ENCODE assay signal across 9 mouse cellular contexts in genomic region chr17:84351912-84352789, GRCm38 (mm10).
DNase-seq lines count a peak whose midpoint lies in the region; ATAC-seq and TF ChIP-seq lines count a peak whose summit lies in the region.
"Had no signal": no experiment of that assay in that cellular context is flagged by ENCODE, and none has a peak within 500 bp of the region (broad histone marks: within the 10 kb centered on the region; RNA-seq: fewer than 3 reads in every experiment).

No protein-coding gene starts in this region.

- 68% methylated on average over 9 of the region's 9 CpGs for WGBS in lung, embryonic 15.5 days
- 66% methylated on average over 9 of the region's 9 CpGs for WGBS in lung, adult 2 months
- WGBS in kidney, adult 2 months, result 72% methylated on average over 9 of the region's 9 CpGs

- no peak overlapping the region for H3K9ac ChIP-seq in lung, embryonic 15.5 days
- no peak overlapping the region for H3K9ac ChIP-seq in ES-E14 (ENCODE audit: insufficient read depth, low read depth, low read length, poor library complexity, severe bottlenecking)

- H3K4me1 ChIP-seq in lung, embryonic 15.5 days, result peaks cover 11% of the 10 kb centered on the region
- H3K4me1 ChIP-seq in lung, adult 2 months (ENCODE audit: control insufficient read depth, insufficient read depth, low read length), result peaks cover 6% of the 10 kb centered on the region; the same call in 1 of the 2 replicates
- H3K4me1 ChIP-seq in ES-E14 (ENCODE audit: control insufficient read depth in 2 of 2, insufficient read depth in 2 of 2, low read length in 2 of 2, poor library complexity in 1 of 2), result peaks cover 20 to 21% of the 10 kb centered on the region in 2 experiments
- no peaks in the 10 kb centered on the region for H3K4me1 ChIP-seq in kidney, adult 2 months (ENCODE audit: control insufficient read depth, insufficient read depth, low read length)

- no peaks in the 10 kb centered on the region; the same call in none of the 2 replicates for H3K36me3 ChIP-seq in lung, embryonic 15.5 days
- peaks cover 12% of the 10 kb centered on the region for H3K36me3 ChIP-seq in ES-E14 (ENCODE audit: control insufficient read depth, insufficient read depth, low read length, poor library complexity, severe bottlenecking)
- no peaks in the 10 kb centered on the region for H3K36me3 ChIP-seq in kidney, adult 2 months (ENCODE audit: control insufficient read depth, insufficient read depth, low read length)

- TF ChIP-seq POLR2A in lung, adult 2 months (IDR thresholded peaks at IDR 0.05; ENCODE audit: borderline replicate concordance, extremely low read depth, low read depth, low read length), result no peak
- no peak for TF ChIP-seq POLR2A in kidney, adult 2 months (IDR thresholded peaks at IDR 0.05; ENCODE audit: low read depth, low read length)

- H3K4me3 ChIP-seq in lung, embryonic 15.5 days, result no peak overlapping the region
- no peak overlapping the region for H3K4me3 ChIP-seq in lung, adult 2 months (replicated peaks; ENCODE audit: extremely low read depth, low read depth, low read length)
- no peak overlapping the region for H3K4me3 ChIP-seq in ES-E14 (ENCODE audit: insufficient read depth in 1 of 2, low read depth in 1 of 2, low read length in 2 of 2, poor library complexity in 1 of 2, severe bottlenecking in 1 of 2)
- H3K4me3 ChIP-seq in kidney, adult 2 months (ENCODE audit: insufficient read depth, low read depth, low read length), result no peak overlapping the region

- in situ Hi-C loops in ES-E14 (cut with MboI; ENCODE audit: low sequenced_read_pairs in 2 of 2, unreplicated experiment in 2 of 2), result no loop called here

- ATAC-seq in lung, embryonic 15.5 days (ENCODE audit: borderline replicate concordance, extremely low read depth, low FRiP score, low TSS enrichment), result no peak
- peak; percentile 48 for ATAC-seq in inflammation-experienced regulatory T-cells, adult 6 months
- ATAC-seq in megakaryocyte, adult 5-6 weeks (ENCODE audit: poor library complexity, severe bottlenecking), result peak; percentile 30

- no peaks in the 10 kb centered on the region for H3K9me3 ChIP-seq in lung, embryonic 15.5 days
- no peaks in the 10 kb centered on the region for H3K9me3 ChIP-seq in ES-E14 (ENCODE audit: control insufficient read depth, insufficient read depth, low read depth, low read length)

- no peak overlapping the region for H3K4me2 ChIP-seq in lung, embryonic 15.5 days

- H3K27ac ChIP-seq in lung, embryonic 15.5 days, result peak overlapping the region; percentile 41; the same call in 1 of the 2 replicates
- peak overlapping the region; percentile 71 for H3K27ac ChIP-seq in ES-E14 (ENCODE audit: insufficient read depth, low read depth, low read length, poor library complexity, severe bottlenecking)
- no peak overlapping the region for H3K27ac ChIP-seq in kidney, adult 2 months (ENCODE audit: insufficient read depth, low read depth, low read length)

- no peak for TF ChIP-seq CTCF in lung, adult 2 months (IDR thresholded peaks at IDR 0.05; ENCODE audit: insufficient read depth, low read length)
- TF ChIP-seq CTCF in kidney, adult 2 months (conservative IDR thresholded peaks at IDR 0.05; ENCODE audit: insufficient read depth, insufficient read length, low read depth, low read length), result no peak

- no peaks in the 10 kb centered on the region for H3K27me3 ChIP-seq in lung, embryonic 15.5 days
- H3K27me3 ChIP-seq in kidney, adult 2 months (replicated peaks; ENCODE audit: control insufficient read depth, insufficient read depth, low read length), result no peaks in the 10 kb centered on the region

- DNase-seq in lung, adult 2 months, result no peak
- no peak for DNase-seq in ES-E14 (ENCODE audit: low read depth, low spot score)
- DNase-seq in gastrocnemius, postnatal 10 days, result no peak
- no peak for DNase-seq in Muller cell, postnatal 12 days (ENCODE audit: inconsistent ontology term)
- DNase-seq in kidney, adult 2 months, result no peak
- DNase-seq: gastrocnemius, postnatal 14 days had no signal

TF ChIP-seq in ES-E14, 5 proteins besides CTCF, POLR2A, EP300 and RAD21:
- no peak for TF ChIP-seq HCFC1 (IDR thresholded peaks at IDR 0.05; ENCODE audit: borderline replicate concordance, insufficient read depth, low read length)
- peak; percentile 21; the same call in 1 of the 2 replicates for TF ChIP-seq ZNF384 (IDR thresholded peaks at IDR 0.05; ENCODE audit: low read depth, low read length)
